Mouse (Mus musculus): ENCODE data around the gene Lct.

DNA sequence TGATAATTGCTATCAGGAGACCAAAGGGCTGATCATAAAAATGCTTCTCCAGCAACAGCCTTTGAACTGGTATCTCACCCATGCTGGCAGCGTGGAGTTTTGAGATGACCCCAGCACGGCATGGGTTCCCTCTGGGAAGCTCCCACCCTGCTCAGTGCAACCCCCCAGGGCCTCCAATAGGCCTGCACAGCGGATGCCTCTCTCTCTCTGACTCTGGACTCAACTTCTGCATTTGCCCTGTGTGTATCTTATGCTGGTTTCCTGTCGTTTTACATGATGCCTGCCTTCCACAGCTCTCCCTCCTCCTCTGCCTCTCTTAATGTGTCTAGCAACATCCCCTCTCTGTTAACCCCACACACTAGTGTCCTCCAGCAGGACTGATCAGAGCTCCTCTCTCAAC lies 13.5 kb downstream of the Lct start:
- TF ChIP-seq CTCF (conservative IDR thresholded peaks at IDR 0.05; ENCODE audit: low read length), result no peak
- no peak for TF ChIP-seq POU5F1 (IDR thresholded peaks at IDR 0.05; ENCODE audit: borderline replicate concordance, low read length)

Data from E14TG2a.4 (cell line).